Mouse (Mus musculus): ENCODE measurements around the gene Acap2. TPM values are rescaled to one million over a fixed set of nuclear protein-coding genes. Genes with fewer than 3 reads are reported as not detected.
A peak's percentile ranks its signal among the peaks of the same experiment; 100 is the strongest.

Acap2 gene
- total and polyA plus RNA-seq, 3 experiments, result 17.2 to 19.1 TPM; not detected in 1

- Histone ChIP-seq H3K4me3 (ENCODE audit: control insufficient read depth in 1 of 2, insufficient read depth in 1 of 2, low read depth in 2 of 2, low read length in 2 of 2) (no peak overlapping the region), H3K9me3 (replicated peaks; ENCODE audit: insufficient read depth, low read length) (no peaks in the 10 kb centered on the region), H3K4me1 (ENCODE audit: control insufficient read depth in 1 of 2, insufficient read depth in 2 of 2, low read length in 2 of 2) (peaks cover 18 to 40% of the 10 kb centered on the region in 2 experiments), H3K9ac (ENCODE audit: control insufficient read depth, low read depth, low read length, poor library complexity, severe bottlenecking) (no peak overlapping the region), H3K36me3 (ENCODE audit: control insufficient read depth in 1 of 2, insufficient read depth in 2 of 2, low read length in 2 of 2) (peaks cover 0 to 33% of the 10 kb centered on the region in 2 experiments; a peak in 2 of 4 replicates), H3K79me2 (ENCODE audit: control insufficient read depth, insufficient read depth, low read length, poor library complexity) (peaks cover 59% of the 10 kb centered on the region), H3K27me3 (ENCODE audit: control insufficient read depth in 1 of 2, insufficient read depth in 2 of 2, low read length in 2 of 2) (no peaks in the 10 kb centered on the region), H3K27ac (ENCODE audit: control insufficient read depth, low read depth, low read length) (no peak overlapping the region)
- TF ChIP-seq NELFE (IDR thresholded peaks at IDR 0.05; ENCODE audit: low read depth, low read length) (no peak), TBP (IDR thresholded peaks at IDR 0.05; ENCODE audit: low read depth, low read length) (no peak), CTCF (IDR thresholded peaks at IDR 0.05 in 2 of 3, conservative IDR thresholded peaks at IDR 0.05 in 1 of 3; ENCODE audit: control insufficient read depth in 1 of 3, insufficient read depth in 1 of 3, low read depth in 2 of 3, low read length in 3 of 3, poor library complexity in 1 of 3, severe bottlenecking in 1 of 3) (no peak), MAZ (IDR thresholded peaks at IDR 0.05; ENCODE audit: low read depth, low read length) (no peak), MYC (IDR thresholded peaks at IDR 0.05; ENCODE audit: low read depth, low read length) (no peak), EP300 (IDR thresholded peaks at IDR 0.05; ENCODE audit: low read depth in 1 of 2, low read length in 2 of 2) (no peak), CHD1 (IDR thresholded peaks at IDR 0.05; ENCODE audit: low read depth, low read length) (no peak), KAT2A (conservative IDR thresholded peaks at IDR 0.05; ENCODE audit: low read depth, low read length) (no peak), E2F4 (IDR thresholded peaks at IDR 0.05; ENCODE audit: borderline replicate concordance, low read depth, low read length) (no peak), HCFC1 (IDR thresholded peaks at IDR 0.05; ENCODE audit: low read depth, low read length) (no peak)
- DNase-seq (ENCODE audit: low read depth, low spot score), result no peak
These were observed 11.8 kb downstream of the Acap2 start for GRCm38 (mm10) chr16:31189291-31189690.

- Histone ChIP-seq H3K9me3 (replicated peaks; ENCODE audit: insufficient read depth, low read length) (no peaks in the 10 kb centered on the region), H3K27me3 (ENCODE audit: control insufficient read depth in 1 of 2, insufficient read depth in 2 of 2, low read length in 2 of 2) (no peaks in the 10 kb centered on the region), H3K36me3 (ENCODE audit: control insufficient read depth in 1 of 2, insufficient read depth in 2 of 2, low read length in 2 of 2) (peaks cover 0 to 33% of the 10 kb centered on the region in 2 experiments; a peak in 2 of 4 replicates), H3K9ac (ENCODE audit: control insufficient read depth, low read depth, low read length, poor library complexity, severe bottlenecking) (no peak overlapping the region), H3K79me2 (ENCODE audit: control insufficient read depth, insufficient read depth, low read length, poor library complexity) (peaks cover 58% of the 10 kb centered on the region), H3K27ac (ENCODE audit: control insufficient read depth, low read depth, low read length) (no peak overlapping the region), H3K4me3 (ENCODE audit: control insufficient read depth in 1 of 2, insufficient read depth in 1 of 2, low read depth in 2 of 2, low read length in 2 of 2) (no peak overlapping the region), H3K4me1 (ENCODE audit: control insufficient read depth in 1 of 2, insufficient read depth in 2 of 2, low read length in 2 of 2) (peaks cover 18 to 40% of the 10 kb centered on the region in 2 experiments)
- DNase-seq (ENCODE audit: low read depth, low spot score), result peak; percentile 43
- 0 out of 2 replicates have a peak, but pooled peaks have one; percentile 57 for TF ChIP-seq MAFK (IDR thresholded peaks at IDR 0.05; ENCODE audit: borderline replicate concordance, low read depth, low read length)
- peak; percentile 67 for TF ChIP-seq ZNF384 (IDR thresholded peaks at IDR 0.05; ENCODE audit: low read depth, low read length)
- peak; percentile 39; the same call in 1 of the 2 replicates for TF ChIP-seq SIN3A (IDR thresholded peaks at IDR 0.05; ENCODE audit: low read length)
- no peak for TF ChIP-seq TBP (IDR thresholded peaks at IDR 0.05; ENCODE audit: low read depth, low read length)
- peak; percentile 53; the same call in 1 of the 2 replicates for TF ChIP-seq GABPA (IDR thresholded peaks at IDR 0.05; ENCODE audit: low read depth, low read length)
These were observed 12.2 kb downstream of the Acap2 start for GRCm38 (mm10) chr16:31188799-31189198.

DNA sequence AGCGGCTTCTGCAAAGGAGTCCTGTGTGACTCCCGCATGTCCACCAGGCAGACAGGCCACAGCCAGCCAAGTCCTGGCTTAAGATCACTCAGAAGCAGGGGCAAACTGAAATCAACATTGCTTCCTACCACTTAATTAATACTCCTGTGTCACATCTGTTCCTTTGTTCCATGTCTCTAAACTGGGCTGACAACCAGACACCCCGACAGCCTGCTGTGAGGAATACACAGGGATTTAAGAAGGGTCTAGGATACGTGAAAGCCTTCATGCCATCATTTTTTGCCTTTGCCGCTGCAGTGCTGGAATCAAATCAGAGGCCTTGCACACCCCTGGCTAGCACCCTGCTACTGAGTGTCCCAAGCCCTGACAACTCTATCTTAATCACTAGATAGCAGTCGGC, 12.8 kb downstream of the Acap2 start:
- Histone ChIP-seq H3K4me1 (ENCODE audit: control insufficient read depth in 1 of 2, insufficient read depth in 2 of 2, low read length in 2 of 2) (peaks cover 18 to 40% of the 10 kb centered on the region in 2 experiments), H3K9ac (ENCODE audit: control insufficient read depth, low read depth, low read length, poor library complexity, severe bottlenecking) (no peak overlapping the region), H3K36me3 (ENCODE audit: control insufficient read depth in 1 of 2, insufficient read depth in 2 of 2, low read length in 2 of 2) (peaks cover 0 to 33% of the 10 kb centered on the region in 2 experiments; a peak in 2 of 4 replicates), H3K79me2 (ENCODE audit: control insufficient read depth, insufficient read depth, low read length, poor library complexity) (peaks cover 60% of the 10 kb centered on the region), H3K27me3 (ENCODE audit: control insufficient read depth in 1 of 2, insufficient read depth in 2 of 2, low read length in 2 of 2) (no peaks in the 10 kb centered on the region), H3K4me3 (ENCODE audit: control insufficient read depth in 1 of 2, insufficient read depth in 1 of 2, low read depth in 2 of 2, low read length in 2 of 2) (no peak overlapping the region), H3K27ac (ENCODE audit: control insufficient read depth, low read depth, low read length) (no peak overlapping the region), H3K9me3 (replicated peaks; ENCODE audit: insufficient read depth, low read length) (no peaks in the 10 kb centered on the region)
- TF ChIP-seq MYB (IDR thresholded peaks at IDR 0.05; ENCODE audit: low read depth, low read length) (no peak), USF1 (IDR thresholded peaks at IDR 0.05; ENCODE audit: low read depth, low read length) (no peak), MAZ (IDR thresholded peaks at IDR 0.05; ENCODE audit: low read depth, low read length) (no peak), MAFK (IDR thresholded peaks at IDR 0.05; ENCODE audit: borderline replicate concordance, low read depth, low read length) (no peak), CTCF (IDR thresholded peaks at IDR 0.05 in 2 of 3, conservative IDR thresholded peaks at IDR 0.05 in 1 of 3; ENCODE audit: control insufficient read depth in 1 of 3, insufficient read depth in 1 of 3, low read depth in 2 of 3, low read length in 3 of 3, poor library complexity in 1 of 3, severe bottlenecking in 1 of 3) (no peak)
- no peak for DNase-seq (ENCODE audit: low read depth, low spot score)
